Mouse (Mus musculus) adrenal gland, postnatal 14 days (tissue): ENCODE results near the gene Tbc1d22a. TPM values are rescaled to one million over a fixed set of nuclear protein-coding genes. Genes with fewer than 3 reads are reported as not detected.
A peak's percentile ranks its signal among the peaks of the same experiment; 100 is the strongest.

Experiments
- DNase-seq: peaks from one replicate; pipeline ENCODE4 v3.0.0; 2021; ENCODE audit warnings: mixed read lengths
- total RNA-seq: library from RNA; stranded (reverse); gene quantifications from 2 replicates; pipeline ENCODE4 v1.2.3, GENCODE M21; 2021

The Tbc1d22a gene
- total RNA-seq, 1 experiment from 2014 or later, result 26.8 TPM

DNA sequence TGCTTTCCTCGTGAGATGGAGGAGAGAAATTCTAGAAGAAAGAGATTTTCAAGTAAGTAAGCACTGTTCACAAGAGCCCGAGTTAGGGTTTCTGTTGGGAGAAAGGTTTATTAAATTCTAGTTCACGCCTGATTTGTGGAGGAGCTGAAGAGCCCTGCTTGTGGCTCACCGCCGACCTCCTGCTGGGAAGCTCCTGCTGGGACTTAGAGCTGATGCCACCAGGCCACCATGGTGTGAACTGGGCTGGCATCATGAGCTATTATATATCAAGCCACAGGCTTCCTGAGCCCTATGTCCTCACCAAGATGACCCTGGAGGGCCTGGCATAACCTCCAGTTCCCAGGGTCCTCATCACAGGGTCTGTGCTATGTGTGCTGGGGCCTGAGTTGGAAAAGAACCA is 235.0 kb downstream of the Tbc1d22a start:
- no peak for DNase-seq

DNA sequence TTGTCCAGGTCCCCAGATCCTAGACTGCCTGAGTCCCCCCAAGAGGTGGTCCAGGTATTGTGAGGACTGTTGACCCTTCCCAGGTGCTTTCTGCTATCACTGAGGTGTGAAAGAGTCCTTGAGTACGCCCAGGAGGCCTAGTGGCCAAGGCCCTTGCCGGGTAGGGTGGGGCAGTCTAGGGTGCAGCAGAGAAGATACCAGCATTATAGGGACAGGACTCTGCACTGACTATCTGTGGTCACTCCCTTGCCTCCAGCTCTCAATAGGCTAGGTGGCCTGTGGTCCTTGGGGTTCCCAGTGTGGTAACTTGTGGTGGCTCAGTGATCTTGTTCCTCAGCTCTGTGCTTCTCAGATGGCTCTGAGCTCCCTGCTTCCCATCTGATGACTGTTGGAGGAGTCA is 235.5 kb downstream of the Tbc1d22a start:
- DNase-seq, result no peak

GRCm38 (mm10) chr15:86459413-86459812 is 245.2 kb downstream of the Tbc1d22a start:
- DNase-seq, result no peak

DNA sequence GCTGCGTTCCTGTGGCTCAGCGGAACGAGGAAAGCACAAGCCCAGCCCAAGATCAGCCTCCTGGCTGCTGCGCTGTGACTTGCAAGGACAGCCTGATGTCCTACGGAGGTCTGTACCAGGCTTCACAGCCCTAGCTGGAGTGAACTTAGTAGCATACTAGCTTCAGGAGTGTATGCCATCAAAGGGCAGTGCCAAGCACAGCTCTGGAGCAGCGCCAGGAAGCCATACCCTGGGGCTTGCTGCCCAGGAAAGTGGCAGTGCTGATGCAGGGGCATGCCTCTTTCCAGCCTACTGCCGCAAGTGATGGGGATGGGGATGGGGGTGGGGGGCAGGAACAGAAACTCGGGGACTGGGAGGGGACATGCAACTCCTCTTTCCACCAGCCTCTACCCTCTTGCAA is 248.4 kb downstream of the Tbc1d22a start:
- DNase-seq, result no peak

DNA sequence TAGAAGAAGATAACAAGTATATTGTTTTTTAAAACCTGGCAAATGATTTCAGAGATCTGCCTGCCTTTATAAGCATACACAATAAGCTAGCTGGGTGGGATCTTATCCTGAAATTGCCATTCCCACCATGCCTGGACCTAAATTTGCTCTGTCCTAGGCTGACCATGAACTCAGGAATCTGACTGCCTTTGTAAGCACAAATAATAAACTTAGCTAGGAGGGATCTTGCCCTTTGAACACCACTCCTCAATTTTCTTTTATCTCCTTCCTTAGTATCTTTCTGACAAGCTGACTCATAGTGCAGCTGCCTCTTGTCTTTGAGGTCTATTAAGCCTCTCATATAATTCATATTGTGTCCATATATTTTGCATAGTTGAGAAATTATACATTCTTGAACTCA is 253.8 kb downstream of the Tbc1d22a start:
- no peak for DNase-seq

GRCm38 (mm10) chr15:86471136-86471535 is 256.9 kb downstream of the Tbc1d22a start:
- no peak for DNase-seq

GRCm38 (mm10) chr15:86473473-86473872 is 259.2 kb downstream of the Tbc1d22a start:
- DNase-seq, result no peak

GRCm38 (mm10) chr15:86474951-86475350 is 260.7 kb downstream of the Tbc1d22a start:
- DNase-seq, result no peak

DNA sequence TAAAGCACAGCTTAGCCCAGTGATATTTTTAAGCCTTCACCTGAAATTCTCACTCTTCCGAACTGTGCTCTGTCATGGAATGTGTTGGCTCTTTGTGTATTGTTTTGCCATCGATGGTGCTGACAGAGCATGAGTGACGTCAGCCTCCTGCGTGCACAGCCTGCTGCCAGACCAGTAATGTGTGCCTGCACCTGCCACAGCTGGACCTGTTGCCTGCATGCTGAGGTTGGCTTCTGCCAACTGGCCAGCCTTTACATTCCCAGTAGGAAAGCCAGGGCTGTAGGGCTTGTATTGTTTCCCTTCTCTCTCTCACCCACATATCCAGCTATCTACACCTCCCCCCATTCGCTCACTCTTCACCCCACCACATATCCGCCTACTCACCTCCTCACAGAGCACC is 262.2 kb downstream of the Tbc1d22a start:
- DNase-seq, result no peak

- no peak for DNase-seq
Measured at GRCm38 (mm10) chr15:86477032-86477431, 262.8 kb downstream of the Tbc1d22a start.

DNA sequence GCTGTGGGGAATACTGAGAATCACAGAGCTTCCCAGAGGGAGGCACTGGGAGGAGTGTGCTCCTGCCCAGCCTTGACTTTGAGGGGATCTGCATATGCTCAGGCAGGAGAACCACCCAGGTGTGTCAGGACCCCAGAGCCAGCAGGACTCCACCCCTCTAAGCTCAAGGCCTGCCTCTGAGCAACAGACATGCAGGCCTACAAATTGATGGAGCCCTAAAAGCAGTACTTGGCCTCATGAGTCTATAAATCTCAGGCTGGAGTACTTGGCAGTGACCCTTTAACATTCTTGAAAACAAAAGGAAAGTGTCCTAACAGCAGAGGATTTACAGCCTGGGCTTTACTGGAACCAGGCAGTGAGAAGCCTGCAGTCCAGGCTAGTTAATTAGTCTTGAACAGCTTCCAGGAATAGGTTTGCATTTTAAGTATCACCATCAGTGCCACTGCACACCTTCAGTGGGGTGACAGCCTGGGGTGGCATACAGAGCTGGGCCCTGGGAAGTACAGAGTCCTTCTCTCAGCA is 263.3 kb downstream of the Tbc1d22a start:
- no peak for DNase-seq

DNA sequence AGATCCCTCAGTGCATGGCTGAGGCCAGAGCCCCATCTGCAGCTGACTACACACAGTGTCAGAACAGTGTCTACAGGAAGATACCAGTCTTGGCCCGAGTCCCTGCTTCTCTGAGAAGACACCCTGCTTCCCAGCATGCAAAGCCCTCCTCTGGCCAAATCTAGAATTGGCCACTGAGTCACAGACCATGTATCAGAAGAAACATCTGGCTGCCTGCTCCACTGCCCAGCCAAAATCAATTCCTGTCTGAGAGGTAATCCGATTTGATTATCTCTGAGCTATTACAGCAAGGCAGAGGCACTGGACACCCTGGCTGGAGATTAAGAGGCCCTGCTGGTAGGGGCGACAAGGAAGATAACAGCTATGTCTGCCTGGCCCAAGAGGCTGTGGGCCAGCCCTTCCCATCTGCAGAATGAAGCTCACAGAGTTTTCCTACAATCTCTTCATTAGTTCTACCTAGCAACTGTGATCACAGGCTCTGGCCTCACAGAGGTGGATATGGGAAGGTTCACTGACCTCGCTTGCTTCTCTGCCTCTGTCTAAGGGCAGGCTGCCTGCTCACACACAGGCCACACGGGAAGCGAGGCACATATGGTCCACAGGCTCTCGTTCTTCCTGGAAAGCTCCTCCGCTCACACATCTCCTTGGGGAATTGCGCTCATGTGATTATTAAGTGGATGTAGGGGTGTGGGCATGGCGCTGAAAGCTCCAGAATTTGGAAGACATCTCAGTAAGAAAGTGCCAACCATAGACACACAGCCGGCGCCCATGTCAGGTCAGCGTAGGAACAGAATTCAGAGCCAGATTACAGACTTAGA is 264.6 kb downstream of the Tbc1d22a start:
- DNase-seq, result peak; percentile 9

GRCm38 (mm10) chr15:86482362-86482761 is 268.1 kb downstream of the Tbc1d22a start:
- DNase-seq, result no peak

GRCm38 (mm10) chr15:86485815-86486214 is 271.6 kb downstream of the Tbc1d22a start:
- no peak for DNase-seq

GRCm38 (mm10) chr15:86487359-86487758 is 273.1 kb downstream of the Tbc1d22a start:
- DNase-seq, result no peak

GRCm38 (mm10) chr15:86491434-86492099 is 277.3 kb downstream of the Tbc1d22a start:
- DNase-seq, result no peak

GRCm38 (mm10) chr15:86492636-86493035 is 278.4 kb downstream of the Tbc1d22a start:
- DNase-seq, result peak; percentile 8

GRCm38 (mm10) chr15:86496209-86496608 is 281.9 kb downstream of the Tbc1d22a start:
- DNase-seq, result no peak

GRCm38 (mm10) chr15:86496646-86497045 is 282.4 kb downstream of the Tbc1d22a start:
- no peak for DNase-seq

DNA sequence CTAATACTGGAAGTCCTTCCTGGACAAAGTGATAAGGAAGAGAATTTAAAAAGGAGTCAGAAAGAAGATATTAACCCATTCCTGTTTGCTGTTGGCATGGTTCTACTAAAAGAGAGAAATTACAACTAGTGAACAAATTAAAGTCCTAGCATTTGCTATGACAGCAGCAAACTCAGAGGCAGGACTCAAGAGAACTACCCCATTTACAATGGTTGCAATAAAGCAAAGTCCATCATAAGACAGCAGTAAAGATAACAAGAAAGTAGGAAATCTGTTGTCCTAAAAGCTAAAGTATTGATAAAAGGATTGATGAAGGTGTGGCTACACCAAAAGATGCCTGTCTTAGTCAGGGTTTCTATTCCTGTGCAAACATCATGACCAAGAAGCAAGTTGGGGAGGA is 286.3 kb downstream of the Tbc1d22a start:
- no peak for DNase-seq

DNA sequence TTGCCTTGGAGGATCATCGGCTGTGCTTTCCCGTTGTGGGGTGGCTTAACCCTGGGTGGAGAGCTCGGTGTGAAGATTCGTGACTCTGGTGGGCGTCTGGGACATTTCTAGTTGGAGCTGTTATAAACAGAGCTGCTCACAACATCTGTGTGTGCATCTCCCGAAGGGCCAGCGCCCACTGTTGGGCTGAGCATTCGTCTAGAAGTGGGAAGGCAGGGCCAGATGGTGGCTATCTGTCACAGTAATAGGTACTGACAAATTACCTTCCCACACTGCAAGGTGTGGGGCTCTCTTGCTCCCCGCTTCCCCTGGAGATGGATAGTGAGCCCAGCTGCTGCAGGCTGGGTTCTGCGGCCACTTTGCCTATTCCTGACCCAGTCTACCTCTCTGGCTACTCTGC is 289.2 kb downstream of the Tbc1d22a start:
- DNase-seq, result no peak

- no peak for DNase-seq
Measured at GRCm38 (mm10) chr15:86506666-86507065, 292.4 kb downstream of the Tbc1d22a start.

GRCm38 (mm10) chr15:86507546-86507945 is 293.3 kb downstream of the Tbc1d22a start:
- no peak for DNase-seq
